Mouse (Mus musculus) cortical plate, adult 2 months (tissue): Measurements from ENCODE around the gene Eid1.

Source experiments
- CTCF ChIP-seq: fragments of 200-500 bp; IDR thresholded peaks from 2 replicates; pipeline ENCODE4 v1.5.1; 2011; ENCODE audit warnings: mild to moderate bottlenecking, control low read depth, low read length; ENCODE audit not compliant: insufficient read depth; ENCODE audit errors: extremely low read depth
- POLR2A ChIP-seq: fragments of 200-500 bp; IDR thresholded peaks from 2 replicates; pipeline ENCODE4 v1.6.1; 2011; ENCODE audit warnings: mild to moderate bottlenecking, low read length, control low read depth; ENCODE audit not compliant: insufficient read depth; ENCODE audit errors: extremely low read depth

- TF ChIP-seq CTCF (no peak), POLR2A (no peak)
Observed at GRCm38 (mm10) chr2:125626536-125626935, 46.4 kb upstream of the Eid1 start.
